Mouse (Mus musculus) testis, adult 2 months (tissue): ENCODE results near the gene Gigyf1. TPM values are rescaled to one million over a fixed set of nuclear protein-coding genes. Genes with fewer than 3 reads are reported as not detected.

Experiments used
- H3K27ac ChIP-seq: fragments of 200-500 bp; 2 replicates; pipeline ENCODE4 v1.5.1; 2012; ENCODE audit warnings: low read depth, low read length; ENCODE audit not compliant: control insufficient read depth, insufficient read depth
- H3K27me3 ChIP-seq: fragments of 200-500 bp; 2 replicates; pipeline ENCODE4 v1.6.1; 2012; ENCODE audit warnings: mild to moderate bottlenecking, low read length, moderate library complexity; ENCODE audit not compliant: control insufficient read depth, insufficient read depth
- H3K36me3 ChIP-seq: fragments of 200-500 bp; 2 replicates; pipeline ENCODE4 v1.6.1; 2012; ENCODE audit warnings: mild to moderate bottlenecking, low read length; ENCODE audit not compliant: control insufficient read depth, insufficient read depth
- H3K4me1 ChIP-seq: fragments of 200-500 bp; 2 replicates; pipeline ENCODE4 v1.6.1; 2012; ENCODE audit warnings: low read length; ENCODE audit not compliant: control insufficient read depth, insufficient read depth
- H3K4me3 ChIP-seq: fragments of 200-500 bp; 2 replicates; pipeline ENCODE4 v1.5.1; 2012; ENCODE audit warnings: low read depth, mild to moderate bottlenecking, low read length, moderate library complexity, mixed read lengths; ENCODE audit not compliant: control insufficient read depth
- CTCF ChIP-seq: fragments of 200-500 bp; IDR thresholded peaks from 2 replicates; pipeline ENCODE4 v1.5.1; 2012; ENCODE audit warnings: low read depth, mild to moderate bottlenecking, inconsistent platforms, low read length, moderate library complexity; ENCODE audit not compliant: control insufficient read depth, insufficient read depth, insufficient replicate concordance
- POLR2A ChIP-seq: fragments of 200-500 bp; IDR thresholded peaks from 2 replicates; pipeline ENCODE4 v1.6.1; 2012; ENCODE audit warnings: low read depth, mild to moderate bottlenecking, inconsistent platforms, low read length, moderate library complexity; ENCODE audit not compliant: control insufficient read depth
- polyA plus RNA-seq: library from polyadenylated mRNA; depleted of rRNA; stranded (reverse); fragments of >200 nt; gene quantifications from 2 replicates; pipeline ENCODE4 v1.2.3, GENCODE M21; 2012

Gene Gigyf1
- polyA plus RNA-seq, 1 experiment = 11.5 TPM

DNA sequence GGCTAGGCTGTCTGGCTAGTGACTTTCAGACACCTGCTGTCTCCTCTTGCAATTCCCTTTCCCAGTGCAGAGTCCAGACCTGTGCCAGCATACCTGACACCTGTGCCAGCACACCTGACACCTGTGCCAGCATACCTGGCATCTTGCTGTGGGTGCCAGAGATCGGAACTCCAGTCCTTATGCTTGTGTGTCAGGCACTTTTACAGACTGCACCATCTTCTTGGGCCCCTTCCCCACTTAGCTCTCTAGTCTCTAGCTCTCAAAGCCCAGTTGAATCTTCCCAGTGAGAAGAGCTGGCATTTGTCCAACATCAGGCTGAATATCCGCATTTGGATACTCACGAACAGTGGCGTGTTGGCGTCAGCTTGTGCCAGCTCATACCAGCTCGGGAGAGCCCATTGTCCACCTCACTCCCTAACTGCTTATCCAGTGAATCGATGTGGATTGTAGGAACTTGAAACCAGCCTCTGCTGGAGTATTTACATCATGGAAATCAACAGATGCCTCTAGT is 21.0 kb downstream of the Gigyf1 start:
- no peak for TF ChIP-seq CTCF
- no peak for TF ChIP-seq POLR2A
- Histone ChIP-seq H3K27ac (no peak overlapping the region), H3K27me3 (no peaks in the 10 kb centered on the region), H3K4me1 (no peaks in the 10 kb centered on the region), H3K4me3 (no peak overlapping the region), H3K36me3 (no peaks in the 10 kb centered on the region)

DNA sequence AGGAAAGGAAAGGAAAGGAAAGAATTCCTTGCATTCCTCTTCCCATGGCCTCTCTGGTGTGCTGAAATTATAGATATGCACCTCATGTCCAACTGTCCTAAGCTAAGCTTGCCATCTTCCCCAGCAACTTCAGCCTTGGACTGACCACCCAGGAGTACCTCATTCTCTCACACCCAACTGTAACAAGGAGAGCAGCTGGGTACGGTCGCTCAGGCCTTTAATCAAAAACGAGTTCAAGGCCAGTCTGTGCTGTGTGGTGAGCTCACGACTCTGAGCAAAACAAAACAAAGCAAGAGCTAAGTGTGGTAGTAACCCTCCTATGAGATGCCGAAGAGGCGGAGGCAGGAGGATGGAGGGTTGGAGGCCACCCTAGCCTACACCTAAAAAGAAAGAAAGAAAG is 22.6 kb downstream of the Gigyf1 start:
- TF ChIP-seq CTCF = no peak
- TF ChIP-seq POLR2A = no peak
- Histone ChIP-seq H3K4me3 (no peak overlapping the region), H3K36me3 (no peaks in the 10 kb centered on the region), H3K4me1 (no peaks in the 10 kb centered on the region), H3K27ac (no peak overlapping the region), H3K27me3 (no peaks in the 10 kb centered on the region)

DNA sequence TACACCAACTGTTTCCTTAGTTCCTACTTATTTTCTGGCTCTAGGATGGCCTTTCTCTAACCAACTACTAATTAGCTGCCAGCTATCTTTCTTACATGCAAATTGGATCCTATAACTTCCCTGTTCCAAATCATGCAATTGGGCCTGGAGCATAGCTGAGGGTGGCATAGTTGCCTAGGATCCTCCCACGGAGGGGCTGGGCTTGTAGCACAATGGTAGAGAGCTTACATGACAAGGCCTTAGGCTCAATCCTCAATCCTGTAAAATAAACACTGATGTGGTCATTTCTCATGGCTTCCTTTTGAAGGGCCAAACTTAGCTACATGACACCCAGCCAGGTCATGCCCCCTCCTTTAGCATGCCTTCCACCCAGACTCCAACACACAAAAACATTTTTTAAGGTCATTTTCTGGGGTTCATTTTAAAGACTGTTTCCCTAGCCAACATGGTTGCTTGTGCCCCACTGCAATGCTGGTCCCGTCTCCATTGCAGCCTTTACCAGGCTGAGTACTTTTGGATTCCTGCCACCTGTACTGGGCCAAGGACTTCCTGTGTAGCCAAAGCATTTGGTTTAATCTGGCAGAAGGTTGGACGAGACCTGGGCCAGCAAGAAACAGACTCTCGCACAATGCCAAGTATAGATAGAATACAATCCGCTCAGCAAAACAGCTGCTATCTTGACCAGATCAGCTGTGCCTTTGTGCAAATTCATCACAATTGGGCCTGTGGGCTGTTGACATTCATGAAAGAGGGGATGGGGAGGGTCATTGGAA is 23.6 kb downstream of the Gigyf1 start:
- no peak overlapping the region for H3K27ac ChIP-seq
- no peak overlapping the region for H3K4me3 ChIP-seq
- no peaks in the 10 kb centered on the region for H3K36me3 ChIP-seq
- TF ChIP-seq POLR2A = no peak
- TF ChIP-seq CTCF = no peak
- H3K27me3 ChIP-seq = no peaks in the 10 kb centered on the region
- H3K4me1 ChIP-seq = no peaks in the 10 kb centered on the region

GRCm38 (mm10) chr5:137544926-137545325 is 26.6 kb downstream of the Gigyf1 start:
- no peak for TF ChIP-seq POLR2A
- TF ChIP-seq CTCF = no peak
- no peaks in the 10 kb centered on the region for H3K27me3 ChIP-seq
- no peak overlapping the region for H3K27ac ChIP-seq
- no peaks in the 10 kb centered on the region for H3K4me1 ChIP-seq
- H3K4me3 ChIP-seq = no peak overlapping the region
- H3K36me3 ChIP-seq = no peaks in the 10 kb centered on the region

DNA sequence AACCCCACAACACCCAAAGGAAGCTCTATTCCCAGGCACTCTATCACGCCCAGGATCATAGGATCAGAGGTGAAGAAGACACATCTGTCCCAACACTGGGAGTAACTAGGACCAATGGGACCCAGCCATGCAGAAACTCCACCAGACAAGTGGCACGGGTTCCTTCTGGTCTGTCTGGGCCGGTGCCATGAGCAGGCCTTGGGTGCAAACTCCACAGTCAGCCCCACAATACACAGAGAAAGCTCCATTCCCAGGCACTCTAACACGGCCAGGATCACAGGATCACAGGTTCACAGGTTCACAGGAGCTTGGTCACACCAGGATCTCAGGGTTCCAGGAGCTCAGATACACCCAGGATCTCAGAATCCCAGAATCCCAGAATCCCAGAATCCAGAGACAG is 27.2 kb downstream of the Gigyf1 start:
- TF ChIP-seq CTCF = no peak
- TF ChIP-seq POLR2A = no peak
- no peak overlapping the region for H3K4me3 ChIP-seq
- H3K4me1 ChIP-seq = no peaks in the 10 kb centered on the region
- H3K27ac ChIP-seq = no peak overlapping the region
- no peaks in the 10 kb centered on the region for H3K27me3 ChIP-seq
- no peaks in the 10 kb centered on the region for H3K36me3 ChIP-seq

- no peak for TF ChIP-seq POLR2A
- TF ChIP-seq CTCF = no peak
- H3K27me3 ChIP-seq = no peaks in the 10 kb centered on the region
- H3K36me3 ChIP-seq = no peaks in the 10 kb centered on the region
- no peak overlapping the region for H3K27ac ChIP-seq
- no peak overlapping the region for H3K4me3 ChIP-seq
- H3K4me1 ChIP-seq = peaks cover 7% of the 10 kb centered on the region
These were observed 31.5 kb downstream of the Gigyf1 start for GRCm38 (mm10) chr5:137549840-137550239.

GRCm38 (mm10) chr5:137551119-137551518 is 32.8 kb downstream of the Gigyf1 start:
- no peak overlapping the region for H3K4me3 ChIP-seq
- no peaks in the 10 kb centered on the region for H3K36me3 ChIP-seq
- H3K27me3 ChIP-seq = no peaks in the 10 kb centered on the region
- peaks cover 7% of the 10 kb centered on the region for H3K4me1 ChIP-seq
- H3K27ac ChIP-seq = no peak overlapping the region
- no peak for TF ChIP-seq CTCF
- TF ChIP-seq POLR2A = no peak
